Mouse (Mus musculus) intestine, postnatal 0 days (tissue): ENCODE data around the gene Chrm3. TPM values are rescaled to one million over a fixed set of nuclear protein-coding genes. Genes with fewer than 3 reads are reported as not detected.

Experiments used
- ATAC-seq: fragments of 200-750 bp; cut with Nextera tagmentation; 2 replicates; pipeline ENCODE4 v1.8.0; 2017; ENCODE audit warnings: mild to moderate bottlenecking, moderate TSS enrichment, moderate library complexity
- H3K27ac ChIP-seq: fragments of 300-500 bp; sonication (generic); 2 replicates; pipeline ENCODE4 v1.5.1; 2014; ENCODE audit warnings: mild to moderate bottlenecking, low read depth, low read length, moderate library complexity
- H3K27me3 ChIP-seq: fragments of 300-500 bp; sonication (generic); replicated peaks from 2 replicates; pipeline ENCODE4 v1.6.1; 2014; ENCODE audit warnings: low read length, mixed read lengths; ENCODE audit not compliant: control insufficient read depth, insufficient read depth
- H3K36me3 ChIP-seq: fragments of 300-500 bp; sonication (generic); 2 replicates; pipeline ENCODE4 v1.6.1; 2014; ENCODE audit warnings: mild to moderate bottlenecking, moderate library complexity; ENCODE audit not compliant: control insufficient read depth, insufficient read depth
- H3K4me1 ChIP-seq: fragments of 300-500 bp; sonication (generic); replicated peaks from 2 replicates; pipeline ENCODE4 v1.6.1; 2014; ENCODE audit warnings: antibody characterized with exemption, low read length, mixed read lengths; ENCODE audit not compliant: control insufficient read depth, insufficient read depth
- H3K4me2 ChIP-seq: fragments of 300-500 bp; sonication (generic); replicated peaks from 2 replicates; pipeline ENCODE4 v1.6.1; 2014; ENCODE audit warnings: low read depth, mild to moderate bottlenecking, moderate library complexity
- H3K4me3 ChIP-seq: fragments of 300-500 bp; sonication (generic); 2 replicates; pipeline ENCODE4 v1.5.1; 2014; ENCODE audit warnings: low read depth, low read length
- H3K9ac ChIP-seq: fragments of 300-500 bp; sonication (generic); 2 replicates; pipeline ENCODE4 v1.6.1; 2014; ENCODE audit warnings: mild to moderate bottlenecking, low read depth, low read length
- H3K9me3 ChIP-seq: fragments of 300-500 bp; sonication (generic); 2 replicates; pipeline ENCODE4 v1.6.1; 2016; ENCODE audit warnings: mixed run types; ENCODE audit not compliant: control insufficient read depth
- CTCF ChIP-seq: sonication (generic); IDR thresholded peaks from 2 replicates; pipeline ENCODE4 v1.5.1; 2016; ENCODE audit warnings: low read depth, mild to moderate bottlenecking, control low read depth, antibody characterized with exemption, moderate library complexity
- WGBS: fragments of 180-500 bp; shearing (Covaris S2); extraction: QIAGEN DNeasy Blood & Tissue Kit; methylation state at CpG from one replicate; pipeline ENCODE4 v1.1.7; 2014; 5-methylcytosine and 5-hydroxymethylcytosine counted together
- polyA plus RNA-seq: library from polyadenylated mRNA; unstranded; fragments of >200 nt; fragmentation: Nextera tagmentation; extraction: Ambion mirVana; gene quantifications from 2 replicates; pipeline ENCODE4 v1.2.1, GENCODE M21; 2015

Gene Chrm3
- polyA plus RNA-seq, 1 experiment from 2014 or later = 0.53 TPM

- no peak for TF ChIP-seq CTCF
- Histone ChIP-seq H3K4me2 (no peak overlapping the region), H3K9ac (no peak overlapping the region), H3K27ac (no peak overlapping the region), H3K36me3 (no peaks in the 10 kb centered on the region), H3K9me3 (no peaks in the 10 kb centered on the region), H3K27me3 (no peaks in the 10 kb centered on the region), H3K4me1 (no peaks in the 10 kb centered on the region), H3K4me3 (no peak overlapping the region)
- WGBS = 67% methylated on average over 1 of the region's 1 CpGs
- ATAC-seq = no peak
Measured at GRCm38 (mm10) chr13:10210522-10211244, 150.0 kb downstream of the Chrm3 start.

- H3K27me3 ChIP-seq = no peaks in the 10 kb centered on the region
- no peaks in the 10 kb centered on the region for H3K4me1 ChIP-seq
- TF ChIP-seq CTCF = no peak
- 71% methylated on average over 6 of the region's 6 CpGs for WGBS
- H3K9me3 ChIP-seq = no peaks in the 10 kb centered on the region
- H3K4me2 ChIP-seq = no peak overlapping the region
- no peak overlapping the region for H3K4me3 ChIP-seq
- no peak for ATAC-seq
- H3K27ac ChIP-seq = no peak overlapping the region
- H3K36me3 ChIP-seq = no peaks in the 10 kb centered on the region
- H3K9ac ChIP-seq = no peak overlapping the region
Measured at GRCm38 (mm10) chr13:10199206-10199956, 161.3 kb downstream of the Chrm3 start.

GRCm38 (mm10) chr13:10189829-10190228 is 170.8 kb downstream of the Chrm3 start:
- Histone ChIP-seq H3K27ac (no peak overlapping the region), H3K4me3 (no peak overlapping the region), H3K36me3 (no peaks in the 10 kb centered on the region), H3K4me1 (no peaks in the 10 kb centered on the region), H3K9me3 (no peaks in the 10 kb centered on the region), H3K27me3 (no peaks in the 10 kb centered on the region), H3K4me2 (no peak overlapping the region), H3K9ac (no peak overlapping the region)
- WGBS = 35% methylated on average over 2 of the region's 2 CpGs
- ATAC-seq = no peak
- TF ChIP-seq CTCF = no peak

- 71% methylated on average over 3 of the region's 3 CpGs for WGBS
- no peak for ATAC-seq
- Histone ChIP-seq H3K4me3 (no peak overlapping the region), H3K27ac (no peak overlapping the region), H3K4me1 (no peaks in the 10 kb centered on the region), H3K4me2 (no peak overlapping the region), H3K9ac (no peak overlapping the region), H3K27me3 (no peaks in the 10 kb centered on the region), H3K9me3 (no peaks in the 10 kb centered on the region), H3K36me3 (no peaks in the 10 kb centered on the region)
- no peak for TF ChIP-seq CTCF
Measured at GRCm38 (mm10) chr13:10187926-10188325, 172.7 kb downstream of the Chrm3 start.

GRCm38 (mm10) chr13:10183837-10184236 is 176.8 kb downstream of the Chrm3 start:
- Histone ChIP-seq H3K9ac (no peak overlapping the region), H3K4me3 (no peak overlapping the region), H3K27me3 (no peaks in the 10 kb centered on the region), H3K4me2 (no peak overlapping the region), H3K9me3 (no peaks in the 10 kb centered on the region), H3K36me3 (no peaks in the 10 kb centered on the region), H3K27ac (no peak overlapping the region), H3K4me1 (no peaks in the 10 kb centered on the region)
- TF ChIP-seq CTCF = no peak
- no peak for ATAC-seq
- WGBS = 82% methylated on average over 4 of the region's 4 CpGs

- TF ChIP-seq CTCF = no peak
- H3K27me3 ChIP-seq = no peaks in the 10 kb centered on the region
- WGBS = 52% methylated on average over 2 of the region's 2 CpGs
Measured at GRCm38 (mm10) chr13:10182756-10183155, 177.9 kb downstream of the Chrm3 start.

More at GRCm38 (mm10) chr13:10182756-10183155, 177.9 kb downstream of the Chrm3 start:
- H3K9me3 ChIP-seq = no peaks in the 10 kb centered on the region
- H3K9ac ChIP-seq = no peak overlapping the region
- ATAC-seq = no peak
- no peaks in the 10 kb centered on the region for H3K36me3 ChIP-seq
- no peak overlapping the region for H3K4me3 ChIP-seq
- H3K4me2 ChIP-seq = no peak overlapping the region
- no peak overlapping the region for H3K27ac ChIP-seq
- no peaks in the 10 kb centered on the region for H3K4me1 ChIP-seq
